Mouse (Mus musculus) CH12.LX (cell line): ENCODE data around the gene Fam120a.

ENCODE experiments used
- CTCF ChIP-seq, 2 experiments: IDR thresholded peaks in 1 of 2; conservative IDR thresholded peaks in 1 of 2; 2 replicates each; pipeline ENCODE4 v1.5.1; 2011 to 2012; ENCODE audit warnings: low read depth in 2 of 2, low read length in 2 of 2, improper control_type of control experiment in 1 of 2, inconsistent platforms in 1 of 2, mild to moderate bottlenecking in 1 of 2, moderate library complexity in 1 of 2
- E2F4 ChIP-seq: IDR thresholded peaks from 2 replicates; pipeline ENCODE4 v1.6.1; 2011; ENCODE audit warnings: low read depth, low read length, improper control_type of control experiment; ENCODE audit not compliant: insufficient replicate concordance
- EP300 ChIP-seq: IDR thresholded peaks from 2 replicates; pipeline ENCODE4 v1.6.1; 2011; ENCODE audit warnings: low read length, improper control_type of control experiment
- MXI1 ChIP-seq: IDR thresholded peaks from 2 replicates; pipeline ENCODE4 v1.6.1; 2011; ENCODE audit warnings: mild to moderate bottlenecking, low read depth, low read length, improper control_type of control experiment
- POLR2A ChIP-seq: IDR thresholded peaks from 2 replicates; pipeline ENCODE4 v1.6.1; 2011; ENCODE audit warnings: low read depth, mild to moderate bottlenecking, improper control_type of control experiment, low read length
- RCOR1 ChIP-seq: conservative IDR thresholded peaks from 2 replicates; pipeline ENCODE4 v1.6.1; 2012; ENCODE audit warnings: low read depth, mild to moderate bottlenecking, inconsistent platforms, low read length, improper control_type of control experiment

DNA sequence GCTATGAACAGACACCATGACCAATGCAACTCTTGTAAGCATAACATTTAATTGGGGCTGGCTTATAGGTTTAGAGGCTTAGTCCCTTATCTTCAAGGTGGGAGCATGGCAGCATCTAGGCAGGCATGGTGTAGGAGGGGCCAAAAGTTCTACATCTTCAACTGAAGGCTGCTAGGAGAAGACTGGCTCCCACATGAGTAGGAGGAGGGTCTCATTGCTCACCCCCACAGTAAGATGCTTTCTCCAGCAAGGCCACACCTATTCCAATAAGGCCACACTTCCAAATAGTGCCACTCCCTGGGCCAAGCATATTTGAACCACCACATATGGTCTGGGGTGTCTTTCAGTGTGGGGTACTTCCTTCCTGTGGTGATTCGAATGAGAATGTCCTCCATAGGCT, 49.6 kb upstream of the Fam120a start:
- TF ChIP-seq RCOR1 (no peak), MXI1 (no peak), POLR2A (no peak), CTCF (conservative IDR thresholded peaks at IDR 0.05 in 1 of 2, IDR thresholded peaks at IDR 0.05 in 1 of 2; ENCODE audit: low read depth in 2 of 2, low read length in 2 of 2) (no peak), EP300 (no peak), E2F4 (no peak)
